In genomic region chr6:45317455-45317854, GRCm38 (mm10) we compare ENCODE assay signal across 23 mouse cellular contexts.
DNase-seq lines count a peak whose midpoint lies in the region; ATAC-seq and TF ChIP-seq lines count a peak whose summit lies in the region.
"Had no signal": no experiment of that assay in that cellular context is flagged by ENCODE, and none has a peak within 500 bp of the region (broad histone marks: within the 10 kb centered on the region; RNA-seq: fewer than 3 reads in every experiment).

No protein-coding gene starts in this region.

- no peak overlapping the region for H3K4me3 ChIP-seq in kidney, embryonic 14.5 days (ENCODE audit: low read length)
- H3K4me3 ChIP-seq in kidney, postnatal 0 days (replicated peaks; ENCODE audit: low read depth, low read length): no peak overlapping the region
- H3K4me3 ChIP-seq: embryonic facial prominence, embryonic 10.5 days; embryonic facial prominence, embryonic 12.5 days; forebrain, embryonic 13.5 days; forebrain, embryonic 15.5 days had no signal

- ATAC-seq in kidney, embryonic 14.5 days (ENCODE audit: low FRiP score, low TSS enrichment): peak; percentile 86; the same call in 1 of the 2 replicates
- ATAC-seq in kidney, postnatal 0 days (replicated peaks; ENCODE audit: low FRiP score, low read depth): no peak
- ATAC-seq: activated CD4-positive, CD25-positive, alpha-beta regulatory T cell, adult 4 months; CD4-positive, CD25-positive, alpha-beta regulatory T cell, adult 4 months; forebrain, embryonic 13.5 days; forebrain, embryonic 15.5 days; Patski had no signal

- 57% methylated on average over 3 of the region's 3 CpGs for WGBS in kidney, embryonic 14.5 days
- WGBS in kidney, postnatal 0 days: 38% methylated on average over 3 of the region's 3 CpGs

- intact Hi-C loops in left cerebral cortex, postnatal 14 days (cut with DNase I): no loop called here

- no peaks in the 10 kb centered on the region for H3K9me3 ChIP-seq in kidney, embryonic 14.5 days (ENCODE audit: control insufficient read depth, low read length)
- H3K9me3 ChIP-seq in kidney, postnatal 0 days (replicated peaks; ENCODE audit: low read length): no peaks in the 10 kb centered on the region
- H3K9me3 ChIP-seq: embryonic facial prominence, embryonic 10.5 days; embryonic facial prominence, embryonic 12.5 days; forebrain, embryonic 13.5 days; forebrain, embryonic 15.5 days; G1E had no signal

- H3K4me2 ChIP-seq in kidney, embryonic 14.5 days (replicated peaks; ENCODE audit: low read depth, low read length): no peak overlapping the region
- H3K4me2 ChIP-seq in kidney, postnatal 0 days (ENCODE audit: low read length): no peak overlapping the region
- H3K4me2 ChIP-seq: embryonic facial prominence, embryonic 12.5 days; forebrain, embryonic 13.5 days; forebrain, embryonic 15.5 days had no signal

- no peaks in the 10 kb centered on the region for H3K27me3 ChIP-seq in kidney, embryonic 14.5 days (ENCODE audit: control insufficient read depth, insufficient read depth, low read length)
- no peaks in the 10 kb centered on the region for H3K27me3 ChIP-seq in kidney, postnatal 0 days (ENCODE audit: insufficient read depth, low read length)
- H3K27me3 ChIP-seq: CH12.LX; embryonic facial prominence, embryonic 12.5 days; forebrain, embryonic 13.5 days; forebrain, embryonic 15.5 days; Patski had no signal

- no peak overlapping the region for H3K27ac ChIP-seq in kidney, embryonic 14.5 days (ENCODE audit: low read depth, low read length)
- H3K27ac ChIP-seq in kidney, postnatal 0 days: no peak overlapping the region
- H3K27ac ChIP-seq: embryonic facial prominence, embryonic 10.5 days; embryonic facial prominence, embryonic 12.5 days; forebrain, embryonic 13.5 days; forebrain, embryonic 15.5 days had no signal

- no peak overlapping the region for H3K9ac ChIP-seq in kidney, embryonic 14.5 days (ENCODE audit: low read depth, low read length)
- H3K9ac ChIP-seq in kidney, postnatal 0 days (ENCODE audit: low read depth, low read length): no peak overlapping the region
- H3K9ac ChIP-seq: embryonic facial prominence, embryonic 12.5 days; forebrain, embryonic 13.5 days; forebrain, embryonic 15.5 days had no signal

- TF ChIP-seq CTCF in kidney, postnatal 0 days (IDR thresholded peaks at IDR 0.05; ENCODE audit: low read depth): no peak

- no peaks in the 10 kb centered on the region for H3K36me3 ChIP-seq in kidney, embryonic 14.5 days (ENCODE audit: control insufficient read depth, insufficient read depth, low read length)
- H3K36me3 ChIP-seq in kidney, postnatal 0 days (ENCODE audit: insufficient read depth, low read length): no peaks in the 10 kb centered on the region
- H3K36me3 ChIP-seq: embryonic facial prominence, embryonic 10.5 days; embryonic facial prominence, embryonic 12.5 days; forebrain, embryonic 15.5 days; G1E had no signal

- H3K4me1 ChIP-seq in kidney, embryonic 14.5 days (ENCODE audit: control insufficient read depth, insufficient read depth, low read length): no peaks in the 10 kb centered on the region
- H3K4me1 ChIP-seq in kidney, postnatal 0 days (replicated peaks; ENCODE audit: insufficient read depth, low read length): no peaks in the 10 kb centered on the region
- H3K4me1 ChIP-seq: embryonic facial prominence, embryonic 10.5 days; embryonic facial prominence, embryonic 12.5 days; forebrain, embryonic 13.5 days; forebrain, embryonic 15.5 days had no signal

- DNase-seq in kidney, adult 9 months: no peak
- peak; percentile 63 for DNase-seq in kidney, postnatal 0 days (ENCODE audit: low spot score)
- DNase-seq in kidney, postnatal 14 days: no peak
- DNase-seq in left cerebral cortex, postnatal 14 days (ENCODE audit: low spot score in 2 of 2): no peak
- DNase-seq: adrenal gland, adult 8-10 months; adrenal gland, postnatal 14 days; adrenal gland, postnatal 36 days; B cell, adult 2 months; cerebellum, adult 11-12 months; cerebellum, adult 2 months; cerebellum, adult 9-10 months; cerebellum, postnatal 10 days; cerebellum, postnatal 25 days had no signal
